Mouse (Mus musculus) lung, postnatal 0 days (tissue): ENCODE measurements around the gene Cdyl. TPM values are rescaled to one million over a fixed set of nuclear protein-coding genes. Genes with fewer than 3 reads are reported as not detected.

Experiments
- ATAC-seq: fragments of 200-750 bp; cut with Nextera tagmentation; 2 replicates; pipeline ENCODE4 v1.8.0; 2017; ENCODE audit warnings: moderate library complexity
- DNase-seq: peaks from one replicate; pipeline ENCODE4 v3.0.0-alpha.2; 2016; ENCODE audit warnings: low spot score
- H3K27ac ChIP-seq: fragments of 300-500 bp; sonication (generic); 2 replicates; pipeline ENCODE4 v1.5.1; 2014; ENCODE audit warnings: antibody characterized with exemption, mild to moderate bottlenecking, low read length, mixed read lengths
- H3K27me3 ChIP-seq: fragments of 300-500 bp; sonication (generic); replicated peaks from 2 replicates; pipeline ENCODE4 v1.6.1; 2014; ENCODE audit warnings: low read length, mixed read lengths; ENCODE audit not compliant: insufficient read depth
- H3K36me3 ChIP-seq: fragments of 300-500 bp; sonication (generic); 2 replicates; pipeline ENCODE4 v1.6.1; 2014; ENCODE audit warnings: low read length, mixed read lengths; ENCODE audit not compliant: insufficient read depth
- H3K4me1 ChIP-seq: fragments of 300-500 bp; sonication (generic); 2 replicates; pipeline ENCODE4 v1.6.1; 2014; ENCODE audit warnings: antibody characterized with exemption, low read depth, low read length, mixed read lengths; ENCODE audit not compliant: insufficient read depth
- H3K4me2 ChIP-seq: fragments of 300-500 bp; sonication (generic); replicated peaks from 2 replicates; pipeline ENCODE4 v1.6.1; 2014; ENCODE audit warnings: low read depth, mild to moderate bottlenecking, low read length, moderate library complexity, mixed read lengths
- H3K4me3 ChIP-seq: fragments of 300-500 bp; sonication (generic); 2 replicates; pipeline ENCODE4 v1.5.1; 2014; ENCODE audit warnings: low read depth, low read length
- H3K9ac ChIP-seq: fragments of 300-500 bp; sonication (generic); replicated peaks from 2 replicates; pipeline ENCODE4 v1.6.1; 2014; ENCODE audit warnings: low read depth, mild to moderate bottlenecking
- H3K9me3 ChIP-seq: fragments of 300-500 bp; sonication (generic); 2 replicates; pipeline ENCODE4 v1.6.1; 2016; ENCODE audit warnings: low read length, mixed read lengths
- CTCF ChIP-seq: IDR thresholded peaks from 2 replicates; pipeline ENCODE4 v1.5.1; 2016; ENCODE audit warnings: antibody characterized with exemption, mild to moderate bottlenecking
- EP300 ChIP-seq: IDR thresholded peaks from 2 replicates; pipeline ENCODE4 v1.6.1; 2016; ENCODE audit warnings: antibody characterized with exemption, mild to moderate bottlenecking, control low read depth
- WGBS: fragments of 180-500 bp; shearing (Covaris S2); extraction: QIAGEN DNeasy Blood & Tissue Kit; methylation state at CpG from one replicate; pipeline ENCODE4 v1.1.7; 2014; 5-methylcytosine and 5-hydroxymethylcytosine counted together
- polyA plus RNA-seq: library from polyadenylated mRNA; unstranded; fragments of >200 nt; fragmentation: Nextera tagmentation; extraction: Ambion mirVana; gene quantifications from 2 replicates; pipeline ENCODE4 v1.2.1, GENCODE M21; 2015

The Cdyl gene
- polyA plus RNA-seq, 1 experiment from 2014 or later = 9.4 TPM

DNA sequence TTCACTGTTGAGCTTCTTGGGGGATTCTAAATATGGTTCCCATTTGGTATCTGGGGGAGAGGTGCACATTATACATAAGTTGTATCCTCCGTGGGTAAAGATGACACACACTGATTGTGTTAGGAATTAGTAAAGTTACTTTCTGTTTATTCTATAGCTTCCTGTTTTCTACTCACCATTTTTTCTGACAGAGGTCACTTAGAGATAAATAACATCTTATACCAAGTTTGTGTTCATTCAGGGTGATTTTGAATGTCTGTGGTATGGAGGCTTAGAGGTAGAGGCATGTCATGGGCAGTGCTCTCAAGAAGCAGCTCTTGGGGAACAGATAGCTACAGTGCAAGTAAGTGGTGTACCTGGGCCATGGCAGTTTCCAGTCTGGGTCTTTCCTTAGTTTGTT is 83.6 kb downstream of the Cdyl start:
- ATAC-seq = no peak
- Histone ChIP-seq H3K27me3 (no peaks in the 10 kb centered on the region), H3K4me1 (peaks cover 12% of the 10 kb centered on the region; the same call in 1 of the 2 replicates), H3K9me3 (no peaks in the 10 kb centered on the region), H3K4me2 (peak overlapping the region; percentile 94; the same call in 1 of the 2 replicates), H3K27ac (no peak overlapping the region), H3K9ac (no peak overlapping the region), H3K36me3 (no peaks in the 10 kb centered on the region), H3K4me3 (no peak overlapping the region)
- TF ChIP-seq EP300 (no peak), CTCF (no peak)
- no peak for DNase-seq
- WGBS = 35% methylated on average over 1 of the region's 1 CpGs

GRCm38 (mm10) chr13:35749194-35749593 is 89.6 kb downstream of the Cdyl start:
- 73% methylated on average over 4 of the region's 4 CpGs for WGBS
- H3K9ac ChIP-seq = no peak overlapping the region
- no peak overlapping the region for H3K4me2 ChIP-seq
- H3K4me1 ChIP-seq = no peaks in the 10 kb centered on the region
- no peaks in the 10 kb centered on the region for H3K36me3 ChIP-seq
- ATAC-seq = no peak
- H3K27ac ChIP-seq = no peak overlapping the region
- DNase-seq = no peak
- H3K4me3 ChIP-seq = no peak overlapping the region
- H3K27me3 ChIP-seq = no peaks in the 10 kb centered on the region
- TF ChIP-seq EP300 = no peak
- TF ChIP-seq CTCF = no peak
- no peaks in the 10 kb centered on the region for H3K9me3 ChIP-seq

DNA sequence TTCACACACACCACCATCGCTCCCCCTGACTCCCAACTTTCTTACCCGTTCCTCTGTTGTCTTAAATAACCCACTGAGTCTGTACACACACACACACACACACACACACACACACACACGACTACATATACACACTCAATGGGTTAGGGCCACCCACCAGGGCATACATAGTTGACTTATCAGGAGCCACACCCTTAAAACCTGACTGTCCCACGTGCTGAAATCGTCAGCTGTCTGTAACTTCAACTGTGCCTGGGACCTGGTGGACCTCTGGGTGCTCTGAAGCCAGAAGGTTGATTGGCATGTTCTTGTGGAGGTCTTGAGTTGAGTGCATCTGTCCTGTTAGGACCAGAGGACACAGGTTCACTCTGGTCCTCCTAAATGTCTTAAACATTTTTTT is 90.0 kb downstream of the Cdyl start:
- WGBS = 79% methylated on average over 5 of the region's 5 CpGs
- no peaks in the 10 kb centered on the region for H3K4me1 ChIP-seq
- H3K4me2 ChIP-seq = no peak overlapping the region
- no peaks in the 10 kb centered on the region for H3K36me3 ChIP-seq
- no peaks in the 10 kb centered on the region for H3K27me3 ChIP-seq
- H3K9ac ChIP-seq = no peak overlapping the region
- no peak for ATAC-seq
- no peak overlapping the region for H3K27ac ChIP-seq
- H3K4me3 ChIP-seq = no peak overlapping the region
- H3K9me3 ChIP-seq = no peaks in the 10 kb centered on the region
- no peak for DNase-seq
- TF ChIP-seq CTCF = no peak
- TF ChIP-seq EP300 = no peak

DNA sequence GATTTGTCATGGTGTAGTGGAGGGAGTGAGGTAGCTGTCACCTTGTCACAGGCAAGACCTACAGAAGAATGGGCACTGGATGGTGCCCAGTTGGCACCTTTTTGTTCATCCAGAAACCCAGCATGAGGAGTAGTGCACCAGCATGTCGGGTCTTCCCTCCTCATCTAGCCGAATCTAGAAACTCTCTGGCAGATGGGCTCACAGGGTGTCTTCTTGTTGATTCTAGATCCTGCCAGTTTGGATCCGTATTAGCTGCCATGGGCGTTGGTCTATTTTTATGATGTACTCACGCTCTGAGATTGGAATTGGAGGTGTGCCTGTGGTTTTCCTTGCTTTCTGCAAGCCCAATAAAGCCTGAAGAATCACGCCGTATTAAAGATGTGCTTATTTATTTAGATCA is 92.4 kb downstream of the Cdyl start:
- DNase-seq (no peak), ATAC-seq (no peak)
- no peaks in the 10 kb centered on the region for H3K27me3 ChIP-seq
- H3K9ac ChIP-seq = no peak overlapping the region
- no peaks in the 10 kb centered on the region for H3K9me3 ChIP-seq
- no peak overlapping the region for H3K27ac ChIP-seq
- TF ChIP-seq CTCF (no peak), EP300 (no peak)
- WGBS = 90% methylated on average over 7 of the region's 7 CpGs
- H3K4me3 ChIP-seq = no peak overlapping the region
- H3K36me3 ChIP-seq = no peaks in the 10 kb centered on the region
- no peaks in the 10 kb centered on the region for H3K4me1 ChIP-seq
- H3K4me2 ChIP-seq = no peak overlapping the region

DNA sequence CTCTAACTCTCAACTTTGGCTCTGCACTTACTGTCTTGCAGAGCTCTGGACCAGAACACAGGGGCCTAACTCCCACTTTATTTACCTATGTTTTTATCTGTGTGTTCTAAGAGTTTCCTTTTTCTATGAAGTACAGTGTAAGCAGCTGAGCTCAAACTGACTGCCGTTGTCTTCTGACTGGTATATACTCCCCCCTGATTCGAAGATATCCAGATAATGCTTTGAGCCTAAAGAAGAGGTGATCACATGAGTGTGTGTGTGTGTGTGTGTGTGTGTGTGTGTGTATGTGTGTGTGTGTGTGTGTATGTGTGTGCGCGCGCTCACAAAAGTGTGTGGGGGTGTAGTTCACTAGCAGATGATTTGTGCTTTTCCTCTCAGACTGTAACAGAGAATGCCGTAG is 95.4 kb downstream of the Cdyl start:
- Histone ChIP-seq H3K4me3 (no peak overlapping the region), H3K27me3 (no peaks in the 10 kb centered on the region), H3K4me2 (no peak overlapping the region), H3K27ac (no peak overlapping the region), H3K4me1 (no peaks in the 10 kb centered on the region), H3K9me3 (no peaks in the 10 kb centered on the region), H3K36me3 (no peaks in the 10 kb centered on the region), H3K9ac (no peak overlapping the region)
- 86% methylated on average over 6 of the region's 6 CpGs for WGBS
- no peak for TF ChIP-seq CTCF
- no peak for TF ChIP-seq EP300
- DNase-seq = no peak
- ATAC-seq = no peak

DNA sequence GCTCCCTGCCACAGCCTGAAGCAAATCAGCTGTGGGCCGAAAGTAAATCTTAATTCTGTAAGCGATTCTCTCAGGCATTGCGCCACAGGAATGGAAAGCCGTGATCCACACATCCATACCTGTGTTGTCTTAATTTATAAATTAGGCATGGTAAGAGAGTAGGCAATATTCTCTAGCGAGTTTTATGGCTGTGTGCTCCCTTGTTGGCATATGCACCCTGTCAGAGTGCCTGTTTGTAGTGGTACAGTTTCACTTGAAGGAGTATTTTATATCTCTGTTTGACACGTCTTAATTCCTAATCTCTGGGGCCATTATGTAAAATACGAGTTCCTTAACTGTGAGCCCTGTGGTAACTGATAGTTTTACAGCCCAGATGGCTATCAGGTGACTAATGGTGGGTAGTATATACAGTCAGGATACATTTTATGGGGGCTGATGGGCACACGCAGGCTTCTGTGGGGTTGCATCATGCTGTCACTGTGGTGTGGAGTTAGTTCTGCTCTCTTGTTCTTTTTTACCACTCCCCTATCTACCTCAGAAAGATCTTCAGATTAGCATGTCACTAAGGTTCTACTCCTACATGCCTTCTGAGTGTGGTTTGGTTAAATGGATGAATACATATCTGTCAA is 96.1 kb downstream of the Cdyl start:
- Histone ChIP-seq H3K9me3 (no peaks in the 10 kb centered on the region), H3K4me2 (no peak overlapping the region), H3K27me3 (no peaks in the 10 kb centered on the region), H3K36me3 (no peaks in the 10 kb centered on the region), H3K4me1 (no peaks in the 10 kb centered on the region), H3K9ac (no peak overlapping the region), H3K27ac (no peak overlapping the region), H3K4me3 (no peak overlapping the region)
- TF ChIP-seq CTCF = no peak
- no peak for TF ChIP-seq EP300
- DNase-seq = no peak
- 76% methylated on average over 8 of the region's 8 CpGs for WGBS
- ATAC-seq = no peak
